Mouse (Mus musculus): ENCODE measurements around the gene Kctd12b. TPM values are rescaled to one million over a fixed set of nuclear protein-coding genes. Genes with fewer than 3 reads are reported as not detected.

Gene Kctd12b
- total RNA-seq (2023), result 1 to 10 TPM; 1.5 to 2.2 TPM

DNA sequence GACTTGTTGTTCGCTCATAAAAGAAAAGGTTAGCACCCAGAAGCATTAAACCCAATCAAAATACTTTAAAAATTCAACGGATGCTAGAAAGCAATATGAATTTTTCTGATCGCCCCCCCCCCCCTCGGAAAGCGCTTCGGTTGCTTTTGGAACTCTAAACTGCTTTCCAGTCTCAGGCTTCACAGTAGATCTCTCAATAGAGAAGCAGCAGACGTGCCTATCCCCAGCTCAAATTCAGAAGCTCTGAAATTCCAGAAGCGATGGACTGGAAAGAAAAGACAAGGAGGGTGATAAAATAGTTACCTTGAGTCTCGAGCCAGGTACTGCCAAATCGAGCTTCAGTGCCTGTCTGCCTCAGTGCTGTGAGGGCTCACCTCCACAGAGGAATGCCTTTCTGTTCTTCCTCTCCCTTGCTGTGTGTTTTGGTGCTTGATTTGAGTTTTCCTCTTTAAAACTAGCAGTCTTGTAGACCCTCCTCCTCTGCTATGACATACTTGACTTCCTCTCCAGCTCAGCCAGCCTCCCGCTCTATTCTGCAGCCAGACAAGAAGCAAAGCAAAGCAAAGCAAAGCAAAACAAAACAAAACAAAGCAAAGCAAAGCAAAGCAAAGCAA lies at the start of gene Kctd12b:
Gene Kctd12b, minus strand, starts transcription at position 610 of the 614 bp plus-strand sequence.

DNA sequence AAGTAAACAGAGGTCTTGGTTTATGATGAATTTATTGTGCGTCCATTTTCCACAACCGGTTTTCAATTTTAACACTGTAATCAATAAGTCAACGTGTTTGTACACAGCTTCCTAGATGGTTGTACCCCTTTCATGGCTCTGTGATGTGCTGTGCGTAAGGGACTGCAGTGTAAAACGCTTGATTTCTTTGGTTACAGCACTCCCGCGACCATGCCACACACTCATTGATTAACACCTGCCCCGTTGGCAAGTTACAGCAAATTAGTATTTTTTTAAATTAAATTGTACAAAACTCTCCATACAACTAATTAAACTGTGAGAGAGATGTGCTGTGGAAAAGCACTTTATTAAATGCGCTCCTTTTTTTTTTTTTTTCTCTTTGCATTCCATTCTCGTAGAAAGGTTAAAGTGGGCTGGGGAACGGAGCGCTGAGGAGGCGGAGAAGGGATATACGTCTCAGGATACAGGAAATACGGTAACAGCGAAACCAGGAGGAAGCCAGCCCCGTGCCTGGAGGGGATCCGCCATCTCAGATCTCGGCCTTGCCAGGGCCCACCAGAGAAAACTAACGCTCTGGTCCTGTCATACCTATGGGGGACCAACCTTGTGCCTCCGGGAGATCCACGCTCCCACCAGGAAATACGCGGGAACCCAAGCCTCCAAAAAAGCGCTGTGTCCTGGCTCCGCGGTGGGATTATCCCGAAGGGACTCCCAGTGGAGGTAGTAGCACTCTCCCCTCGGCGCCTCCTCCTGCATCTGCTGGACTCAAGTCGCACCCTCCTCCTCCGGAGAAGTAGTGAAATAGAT lies 27.1 kb upstream of the Kctd12b start, which contains the start of gene Nbdy:
Gene Nbdy, plus strand, starts transcription at position 481 of the 807 bp plus-strand sequence.

Other genes starting within 250 kb of the Kctd12b start
- 10 to 100 TPM; 49.0 to 51.9 TPM for gene Ubqln2, start 198.2 kb downstream of the Kctd12b start, total RNA-seq (2023)
- not detected for gene Cypt3, start 137.8 kb downstream of the Kctd12b start, total RNA-seq (2023)
- gene Nbdy, start 27.2 kb upstream of the Kctd12b start, total RNA-seq (2023), result 10 to 100 TPM; 22.1 to 23.8 TPM
- gene Spin2c, start 135.8 kb upstream of the Kctd12b start, total RNA-seq (2023), result 1 to 10 TPM; 2.5 to 3.6 TPM